Mouse (Mus musculus): ENCODE results near the gene Adam33. TPM values are rescaled to one million over a fixed set of nuclear protein-coding genes. Genes with fewer than 3 reads are reported as not detected.
A peak's percentile ranks its signal among the peaks of the same experiment; 100 is the strongest.
"Not testable (repeated sequence)": the region's sequence is repeated elsewhere in the genome, so short reads cannot be mapped to it uniquely, and the experiment has no call there.

Gene Adam33
- polyA plus RNA-seq (2016; fragmentation: Nextera tagmentation; extraction: Ambion mirVana) = 2.0 and 2.1 TPM in 2 replicates

DNA sequence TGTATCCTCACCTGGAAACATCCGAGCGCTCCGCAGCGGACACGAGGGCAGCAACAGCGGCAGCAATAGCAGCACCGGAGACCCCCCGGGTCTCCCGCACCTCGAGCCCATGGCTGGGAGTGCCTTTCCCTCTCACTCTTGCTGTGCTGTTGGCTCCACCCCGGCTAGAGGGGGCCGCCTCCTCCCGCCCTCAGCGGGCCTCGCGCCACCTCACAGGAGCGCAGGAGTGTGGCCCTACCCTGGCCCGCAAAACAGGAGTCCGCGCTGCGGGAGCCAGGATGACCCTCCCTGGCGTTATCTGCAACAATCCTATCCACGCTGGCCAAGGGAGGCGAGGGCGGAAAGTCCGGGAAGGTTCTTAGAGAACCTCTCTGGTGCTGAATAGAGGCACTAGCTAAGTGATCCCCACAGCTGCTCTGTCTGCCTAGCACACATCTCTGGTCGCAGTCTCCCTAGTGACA, at the start of gene Adam33:
Gene Adam33 (minus strand): TSS at position 411 of the 461 bp plus-strand sequence.
- 2% methylated on average over 21 of the region's 27 CpGs for WGBS
- Histone ChIP-seq H3K4me3 (peak within 1 kb of the TSS; percentile 23), H3K36me3 (no peaks in the 10 kb centered on the region), H3K9me3 (no peaks in the 10 kb centered on the region), H3K9ac (replicated peaks) (0 out of 2 replicates have a peak within 1 kb of the TSS, but pooled peaks have one; percentile 37), H3K27me3 (peaks cover 51% of the 10 kb centered on the region), H3K4me2 (replicated peaks) (peak within 1 kb of the TSS; percentile 47), H3K27ac (replicated peaks) (no peak within 1 kb of the TSS), H3K4me1 (peaks cover 7% of the 10 kb centered on the region)
- no peak for ATAC-seq (ENCODE audit: low FRiP score, low read depth)

DNA sequence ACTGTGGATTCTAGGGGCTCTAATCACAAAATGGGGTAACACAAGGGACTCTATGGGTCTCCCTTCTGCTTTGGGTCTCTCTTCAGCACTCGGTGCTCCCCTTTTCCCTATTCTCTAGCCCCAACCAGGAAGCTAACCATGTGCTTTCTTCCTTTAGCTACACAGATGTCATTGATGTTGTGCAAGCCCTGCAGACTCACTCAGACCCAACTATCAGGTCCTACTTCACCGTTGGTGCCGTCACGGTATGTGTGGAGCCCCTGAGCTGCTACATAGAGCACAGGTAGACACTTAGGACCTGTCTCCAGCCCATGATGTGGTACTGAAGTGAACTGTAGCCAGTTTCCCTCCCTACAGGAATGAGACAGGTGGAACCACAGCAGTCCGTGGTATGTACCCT, 42.4 kb upstream of the Adam33 start:
- Histone ChIP-seq H3K36me3 (no peaks in the 10 kb centered on the region), H3K4me3 (no peak overlapping the region), H3K27me3 (no peaks in the 10 kb centered on the region; the same call in 1 of the 2 replicates), H3K4me2 (replicated peaks) (no peak overlapping the region), H3K9ac (replicated peaks) (no peak overlapping the region), H3K4me1 (no peaks in the 10 kb centered on the region), H3K9me3 (no peaks in the 10 kb centered on the region), H3K27ac (replicated peaks) (no peak overlapping the region)
- no peak for ATAC-seq (ENCODE audit: low FRiP score, low read depth)
- 91% methylated on average over 5 of the region's 5 CpGs for WGBS

DNA sequence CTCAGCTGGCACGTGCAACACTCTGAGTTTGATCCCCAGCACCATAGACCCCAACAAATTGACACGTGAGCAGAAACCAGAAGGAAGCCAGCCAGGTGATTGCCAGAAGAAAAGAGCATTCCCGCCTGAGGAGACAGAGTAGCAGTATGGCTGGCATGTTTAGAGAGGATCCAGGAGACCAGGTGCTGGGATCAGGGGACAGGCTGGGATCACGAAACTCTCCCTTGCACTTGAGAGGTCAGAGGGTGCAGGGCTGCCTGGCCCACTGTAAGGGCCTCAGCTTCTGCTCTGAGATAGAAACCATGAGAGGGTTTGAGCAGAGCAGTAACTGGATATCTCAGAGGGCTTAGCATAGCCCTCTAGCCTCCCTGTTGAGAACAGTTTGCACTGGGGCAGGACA, 41.4 kb upstream of the Adam33 start:
- not testable (repeated sequence) for H3K36me3 ChIP-seq; H3K4me3 ChIP-seq; H3K9me3 ChIP-seq; H3K27ac ChIP-seq (replicated peaks); H3K9ac ChIP-seq (replicated peaks); H3K4me2 ChIP-seq (replicated peaks); H3K27me3 ChIP-seq; H3K4me1 ChIP-seq; ATAC-seq (ENCODE audit: low FRiP score, low read depth)
- WGBS = 72% methylated on average over 4 of the region's 4 CpGs

DNA sequence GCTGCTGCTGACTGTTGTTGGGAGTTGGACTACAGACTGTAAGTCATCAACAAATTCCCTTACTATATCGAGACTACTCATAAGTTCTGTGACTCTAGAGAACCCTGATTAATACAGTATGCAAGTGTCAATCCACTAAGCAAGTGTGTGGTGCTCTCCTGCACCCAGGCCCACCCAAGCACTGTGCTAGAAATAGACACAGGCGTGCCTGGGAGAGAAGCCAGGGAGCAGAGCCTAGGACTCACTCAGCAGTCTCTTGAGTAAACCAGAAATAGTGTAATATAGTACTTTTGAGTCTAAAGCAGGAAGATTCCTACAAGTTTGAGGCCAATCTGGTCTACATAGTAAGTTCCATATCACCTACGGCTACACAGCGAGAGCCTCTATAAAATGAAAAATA, 40.4 kb upstream of the Adam33 start:
- no peak overlapping the region for H3K27ac ChIP-seq (replicated peaks)
- WGBS = 91% methylated on average over 4 of the region's 4 CpGs
- H3K4me3 ChIP-seq = no peak overlapping the region
- no peaks in the 10 kb centered on the region for H3K9me3 ChIP-seq
- no peak overlapping the region for H3K9ac ChIP-seq (replicated peaks)
- H3K27me3 ChIP-seq = no peaks in the 10 kb centered on the region; the same call in 1 of the 2 replicates
- H3K36me3 ChIP-seq = no peaks in the 10 kb centered on the region
- no peak overlapping the region for H3K4me2 ChIP-seq (replicated peaks)
- ATAC-seq (ENCODE audit: low FRiP score, low read depth) = no peak
- no peaks in the 10 kb centered on the region for H3K4me1 ChIP-seq

DNA sequence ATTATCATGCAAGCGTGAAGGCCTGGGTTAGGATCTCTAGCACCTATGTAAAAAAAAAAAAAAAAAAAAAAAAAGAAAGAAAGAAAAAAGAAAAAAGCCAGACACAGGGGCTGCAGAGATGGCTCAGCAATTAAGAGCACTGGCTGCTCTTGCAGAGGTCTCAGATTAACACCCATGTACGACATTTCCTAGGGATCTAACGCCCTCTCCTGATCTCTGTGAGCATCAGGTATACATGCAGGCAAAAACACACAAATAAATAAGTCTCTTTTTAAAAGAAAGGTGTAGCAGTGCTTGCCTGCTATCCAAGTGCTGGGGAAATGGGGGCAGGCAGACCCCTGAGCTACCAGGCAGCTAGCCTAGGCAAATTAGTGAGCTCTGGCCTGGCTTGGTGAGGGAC, 37.9 kb upstream of the Adam33 start:
- 0 out of 2 replicates have a peak, but pooled peaks cover 1% of the 10 kb centered on the region for H3K4me1 ChIP-seq
- no peaks in the 10 kb centered on the region for H3K36me3 ChIP-seq
- ATAC-seq (ENCODE audit: low FRiP score, low read depth) = no peak
- H3K9ac ChIP-seq (replicated peaks) = no peak overlapping the region
- H3K4me3 ChIP-seq = no peak overlapping the region
- 50% methylated on average over 3 of the region's 3 CpGs for WGBS
- no peaks in the 10 kb centered on the region; the same call in 1 of the 2 replicates for H3K27me3 ChIP-seq
- H3K27ac ChIP-seq (replicated peaks) = no peak overlapping the region
- H3K9me3 ChIP-seq = no peaks in the 10 kb centered on the region
- no peak overlapping the region for H3K4me2 ChIP-seq (replicated peaks)

DNA sequence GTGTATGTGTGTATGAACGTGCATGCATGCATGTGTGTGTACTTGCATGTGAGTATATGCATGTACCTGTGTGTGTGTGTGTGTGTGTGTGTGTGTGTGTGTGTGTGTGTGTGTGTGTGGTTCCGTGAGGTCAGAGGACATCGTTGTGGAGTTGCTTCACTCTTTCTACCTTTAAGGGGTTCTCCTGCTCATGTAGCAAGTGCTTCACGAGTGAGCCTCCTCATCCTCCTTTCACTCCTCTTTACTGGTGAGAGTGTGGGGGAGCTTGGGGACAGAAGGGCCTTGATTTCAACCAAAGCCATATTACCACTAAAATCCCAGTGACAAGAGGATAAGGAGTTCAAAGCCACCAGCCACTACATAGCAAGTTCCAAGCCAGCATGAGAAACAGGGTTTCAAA, 33.5 kb upstream of the Adam33 start:
- no peaks in the 10 kb centered on the region for H3K36me3 ChIP-seq
- no peak overlapping the region for H3K27ac ChIP-seq (replicated peaks)
- no peak for ATAC-seq (ENCODE audit: low FRiP score, low read depth)
- 77% methylated on average over 2 of the region's 4 CpGs for WGBS
- H3K4me3 ChIP-seq = no peak overlapping the region
- no peak overlapping the region for H3K4me2 ChIP-seq (replicated peaks)
- no peaks in the 10 kb centered on the region for H3K27me3 ChIP-seq
- no peak overlapping the region for H3K9ac ChIP-seq (replicated peaks)
- H3K4me1 ChIP-seq = 0 out of 2 replicates have a peak, but pooled peaks cover 6% of the 10 kb centered on the region
- H3K9me3 ChIP-seq = no peaks in the 10 kb centered on the region

DNA sequence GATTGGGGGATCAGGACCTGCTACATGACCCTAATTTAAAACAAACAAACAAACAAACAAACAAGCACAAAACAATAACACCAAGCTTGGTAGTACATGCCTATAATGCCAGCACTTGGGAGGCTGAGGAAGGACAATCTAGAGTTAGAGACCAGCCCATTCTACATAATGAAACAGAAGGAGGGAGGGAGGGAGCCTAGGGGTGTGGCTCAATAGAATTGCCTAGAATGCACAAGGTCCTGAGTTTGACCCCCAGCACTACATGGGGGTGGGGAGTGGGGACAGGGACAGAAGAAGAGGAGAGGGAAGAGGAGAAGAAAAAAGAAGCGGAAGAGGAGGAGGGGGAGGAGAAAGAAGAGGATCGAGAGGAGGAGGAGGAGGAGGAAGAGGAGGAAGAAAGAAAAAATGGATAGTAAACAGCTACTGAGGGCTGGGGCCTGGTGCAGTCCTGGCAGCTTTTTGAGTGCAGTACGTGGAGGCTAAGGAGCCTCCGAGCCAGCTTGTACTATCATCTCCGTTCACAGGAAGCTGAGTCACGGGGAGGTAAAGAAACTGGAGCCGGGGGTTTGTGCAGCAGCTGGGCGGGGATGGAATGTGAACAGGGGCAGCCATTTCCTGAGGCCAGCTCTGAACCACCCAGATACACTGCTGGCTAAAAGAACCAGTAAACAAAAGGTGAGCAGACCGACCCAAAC, 32.6 kb upstream of the Adam33 start:
- Histone ChIP-seq H3K27me3 (no peaks in the 10 kb centered on the region), H3K4me1 (0 out of 2 replicates have a peak, but pooled peaks cover 6% of the 10 kb centered on the region), H3K9me3 (no peaks in the 10 kb centered on the region), H3K4me3 (no peak overlapping the region), H3K27ac (replicated peaks) (0 out of 2 replicates have a peak overlapping the region, but pooled peaks have one; percentile 12), H3K4me2 (replicated peaks) (no peak overlapping the region), H3K36me3 (no peaks in the 10 kb centered on the region), H3K9ac (replicated peaks) (no peak overlapping the region)
- ATAC-seq (ENCODE audit: low FRiP score, low read depth) = no peak
- 18% methylated on average over 9 of the region's 9 CpGs for WGBS

DNA sequence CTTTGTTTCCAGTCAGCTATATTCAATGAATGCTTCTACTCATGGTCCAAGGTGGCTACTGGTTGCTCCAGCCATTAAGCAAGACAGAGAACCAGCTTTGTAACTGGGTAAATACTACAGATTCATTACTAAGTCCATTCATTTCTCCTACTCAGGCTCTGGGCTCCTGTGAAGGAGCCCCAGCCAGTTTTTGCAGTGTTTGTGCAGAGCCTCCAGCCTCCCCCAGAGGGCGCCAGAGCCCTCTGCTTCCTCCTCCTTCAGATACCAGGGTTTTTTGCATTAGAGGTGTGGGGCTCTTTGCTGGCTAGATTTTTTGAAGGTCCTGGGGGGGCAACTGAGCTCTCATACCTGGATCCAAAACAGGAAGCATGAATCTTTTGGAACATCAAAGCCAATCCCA, 31.2 kb upstream of the Adam33 start:
- H3K9ac ChIP-seq (replicated peaks) = no peak overlapping the region

DNA sequence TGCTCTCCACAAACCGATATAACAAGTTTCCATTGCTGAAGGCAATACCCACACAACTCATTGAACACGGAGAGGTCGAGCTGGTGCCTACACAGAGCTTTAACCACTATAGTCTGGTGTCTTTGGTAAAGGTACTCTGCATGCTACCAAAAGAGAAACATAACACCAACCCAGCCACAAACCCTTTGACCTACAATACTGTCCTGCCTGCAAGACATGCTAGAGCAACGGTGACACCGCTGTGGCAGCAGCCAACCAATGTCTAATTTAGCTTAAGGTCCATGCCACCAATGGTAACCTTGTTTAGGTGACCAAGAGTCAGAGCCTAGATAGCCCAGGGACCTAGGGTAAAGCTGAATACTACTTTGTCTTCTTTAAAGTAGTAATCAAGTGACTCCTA, 30.0 kb upstream of the Adam33 start:
- 87% methylated on average over 5 of the region's 5 CpGs for WGBS
- Histone ChIP-seq H3K9ac (replicated peaks) (no peak overlapping the region), H3K36me3 (no peaks in the 10 kb centered on the region), H3K4me2 (replicated peaks) (no peak overlapping the region), H3K9me3 (no peaks in the 10 kb centered on the region), H3K27me3 (no peaks in the 10 kb centered on the region), H3K4me1 (0 out of 2 replicates have a peak, but pooled peaks cover 6% of the 10 kb centered on the region), H3K27ac (replicated peaks) (no peak overlapping the region), H3K4me3 (no peak overlapping the region)
- ATAC-seq (ENCODE audit: low FRiP score, low read depth) = no peak

More for the DNA sequence above, 31.2 kb upstream of the Adam33 start:
- H3K4me1 ChIP-seq = 0 out of 2 replicates have a peak, but pooled peaks cover 6% of the 10 kb centered on the region
- H3K9me3 ChIP-seq = no peaks in the 10 kb centered on the region
- whole genome bisulfite sequencing = 0% methylated on average over 1 of the region's 1 CpGs
- H3K4me3 ChIP-seq = no peak overlapping the region
- no peak overlapping the region for H3K4me2 ChIP-seq (replicated peaks)
- ATAC-seq (ENCODE audit: low FRiP score, low read depth) = peak; percentile 38; the same call in 1 of the 2 replicates
- no peaks in the 10 kb centered on the region for H3K36me3 ChIP-seq
- H3K27ac ChIP-seq (replicated peaks) = no peak overlapping the region
- H3K27me3 ChIP-seq = no peaks in the 10 kb centered on the region

DNA sequence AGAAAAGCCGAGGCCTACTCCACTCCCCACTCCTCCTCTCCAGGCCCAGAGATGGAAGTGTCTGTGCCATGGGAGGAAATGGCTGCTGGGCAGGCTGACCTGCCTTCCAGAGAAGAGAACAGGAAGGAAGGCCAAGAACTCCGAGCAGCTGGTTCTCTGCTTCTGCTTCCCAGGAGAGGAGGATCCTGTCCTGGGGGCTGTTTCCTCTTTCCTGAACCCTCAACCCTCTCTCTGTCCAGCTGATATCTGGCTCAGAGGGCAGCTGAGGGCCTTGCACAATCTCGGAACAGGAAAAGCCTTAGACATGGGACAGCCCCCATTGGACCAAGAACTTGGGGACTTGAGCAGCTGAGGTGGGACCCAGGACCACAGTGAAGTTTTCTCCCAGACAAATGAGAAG, 27.2 kb upstream of the Adam33 start:
- no peak overlapping the region for H3K27ac ChIP-seq (replicated peaks)
- H3K4me1 ChIP-seq = no peaks in the 10 kb centered on the region
- ATAC-seq (ENCODE audit: low FRiP score, low read depth) = no peak
- no peaks in the 10 kb centered on the region for H3K9me3 ChIP-seq
- no peak overlapping the region for H3K9ac ChIP-seq (replicated peaks)
- H3K4me3 ChIP-seq = no peak overlapping the region
- no peaks in the 10 kb centered on the region for H3K36me3 ChIP-seq
- H3K27me3 ChIP-seq = no peaks in the 10 kb centered on the region
- no peak overlapping the region for H3K4me2 ChIP-seq (replicated peaks)
- 71% methylated on average over 3 of the region's 3 CpGs for WGBS

DNA sequence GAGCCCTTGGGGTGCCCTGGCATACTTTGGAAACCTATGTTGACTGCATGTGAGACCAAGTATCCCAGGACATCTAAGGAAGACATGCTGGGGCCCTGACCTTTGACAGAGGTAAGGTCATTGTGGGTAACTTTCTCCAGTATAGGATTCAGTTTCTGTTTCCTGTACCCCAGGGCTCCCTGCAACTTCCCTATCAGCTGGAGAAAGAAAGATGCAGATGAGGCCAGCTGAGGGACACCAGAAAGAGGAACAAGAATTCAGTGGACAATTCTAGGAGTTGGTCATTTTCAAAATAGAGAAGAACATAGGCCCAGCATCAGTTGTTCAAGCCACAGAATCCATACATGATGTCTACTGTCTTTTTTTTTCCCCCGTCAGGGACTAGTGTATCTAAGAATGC, 26.0 kb upstream of the Adam33 start:
- no peak for ATAC-seq (ENCODE audit: low FRiP score, low read depth)
- Histone ChIP-seq H3K9ac (replicated peaks) (no peak overlapping the region), H3K27ac (replicated peaks) (no peak overlapping the region), H3K4me2 (replicated peaks) (no peak overlapping the region), H3K4me3 (no peak overlapping the region), H3K36me3 (no peaks in the 10 kb centered on the region), H3K27me3 (no peaks in the 10 kb centered on the region), H3K9me3 (no peaks in the 10 kb centered on the region), H3K4me1 (no peaks in the 10 kb centered on the region)
- WGBS = 78% methylated on average over 1 of the region's 1 CpGs

DNA sequence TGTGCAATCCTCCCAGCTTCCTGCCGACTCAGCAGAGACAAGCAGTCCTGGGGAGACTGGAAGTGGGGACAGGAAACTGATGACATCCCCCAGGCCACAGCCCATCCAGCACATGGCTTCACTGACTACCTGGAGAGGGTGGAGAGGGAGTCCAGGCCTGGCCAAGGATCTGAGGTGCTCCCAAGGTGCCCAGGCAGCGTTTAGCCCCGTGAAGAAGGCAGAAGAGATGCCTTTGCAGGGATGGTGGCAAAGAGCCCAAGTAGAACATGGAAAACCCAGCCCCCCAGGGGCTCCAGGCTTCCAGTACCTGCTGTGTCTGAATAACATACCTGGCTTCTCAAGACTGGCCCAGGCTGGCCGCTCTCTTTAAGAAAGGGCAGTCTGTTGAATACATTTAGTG, 25.0 kb upstream of the Adam33 start:
- Histone ChIP-seq H3K4me2 (replicated peaks) (no peak overlapping the region), H3K36me3 (no peaks in the 10 kb centered on the region), H3K27ac (replicated peaks) (no peak overlapping the region), H3K4me1 (no peaks in the 10 kb centered on the region), H3K4me3 (no peak overlapping the region), H3K9ac (replicated peaks) (no peak overlapping the region), H3K9me3 (no peaks in the 10 kb centered on the region), H3K27me3 (no peaks in the 10 kb centered on the region)
- ATAC-seq (ENCODE audit: low FRiP score, low read depth) = no peak
- WGBS = 88% methylated on average over 4 of the region's 4 CpGs
